Mouse (Mus musculus) ES-E14 (cell line): ENCODE data around the gene Olfr1426. TPM values are rescaled to one million over a fixed set of nuclear protein-coding genes. Genes with fewer than 3 reads are reported as not detected.
A peak's percentile ranks its signal among the peaks of the same experiment; 100 is the strongest.

Source experiments
- DNase-seq: peaks from one replicate; pipeline ENCODE4 v3.0.0-alpha.2; 2013; ENCODE audit warnings: low read depth, low spot score
- H3K27ac ChIP-seq: 2 replicates; pipeline ENCODE4 v1.5.1; 2012; ENCODE audit warnings: low read depth, mild to moderate bottlenecking, low read length, moderate library complexity, mixed read lengths; ENCODE audit not compliant: poor library complexity, insufficient read depth, severe bottlenecking
- H3K36me3 ChIP-seq: 2 replicates; pipeline ENCODE4 v1.6.1; 2012; ENCODE audit warnings: mild to moderate bottlenecking, low read length, moderate library complexity, mixed read lengths; ENCODE audit not compliant: control insufficient read depth, poor library complexity, insufficient read depth, severe bottlenecking
- H3K4me1 ChIP-seq, 2 experiments: fragments of 150-350 bp in 1 of 2; sonication (generic) in 1 of 2; 2 replicates each; pipeline ENCODE4 v1.6.1; 2012; ENCODE audit warnings: low read length in 2 of 2, mild to moderate bottlenecking in 1 of 2, mixed read lengths in 1 of 2; ENCODE audit not compliant: control insufficient read depth in 2 of 2, insufficient read depth in 2 of 2, poor library complexity in 1 of 2
- H3K4me3 ChIP-seq, 2 experiments: fragments of 150-350 bp in 1 of 2; sonication (generic) in 1 of 2; 2 replicates each; pipeline ENCODE4 v1.5.1; 2012; ENCODE audit warnings: low read length in 2 of 2, low read depth in 1 of 2, mild to moderate bottlenecking in 1 of 2, mixed read lengths in 1 of 2; ENCODE audit not compliant: insufficient read depth in 1 of 2, poor library complexity in 1 of 2, severe bottlenecking in 1 of 2
- H3K9ac ChIP-seq: 2 replicates; pipeline ENCODE4 v1.6.1; 2012; ENCODE audit warnings: low read depth, mild to moderate bottlenecking, low read length, mixed read lengths; ENCODE audit not compliant: poor library complexity, insufficient read depth, severe bottlenecking
- H3K9me3 ChIP-seq: fragments of 150-350 bp; sonication (generic); 2 replicates; pipeline ENCODE4 v1.6.1; 2012; ENCODE audit warnings: low read depth, mild to moderate bottlenecking, low read length; ENCODE audit not compliant: control insufficient read depth, insufficient read depth
- CHD2 ChIP-seq: IDR thresholded peaks from 2 replicates; pipeline ENCODE4 v1.6.1; 2014; ENCODE audit warnings: mild to moderate bottlenecking, low read depth, low read length, inconsistent platforms
- HCFC1 ChIP-seq: IDR thresholded peaks from 2 replicates; pipeline ENCODE4 v1.6.1; 2012; ENCODE audit warnings: low read length, inconsistent platforms, borderline replicate concordance; ENCODE audit not compliant: insufficient read depth
- MAFK ChIP-seq: IDR thresholded peaks from 2 replicates; pipeline ENCODE4 v1.6.1; 2014; ENCODE audit warnings: mild to moderate bottlenecking, low read depth, low read length, inconsistent platforms; ENCODE audit not compliant: insufficient read depth
- ZC3H11A ChIP-seq: IDR thresholded peaks from 2 replicates; pipeline ENCODE4 v1.6.1; 2012; ENCODE audit warnings: low read depth, mild to moderate bottlenecking, inconsistent platforms, low read length, borderline replicate concordance
- ZNF384 ChIP-seq: IDR thresholded peaks from 2 replicates; pipeline ENCODE4 v1.6.1; 2012; ENCODE audit warnings: low read depth, low read length, inconsistent platforms
- in situ Hi-C, 2 experiments: fragments of 600-800 bp; cut with MboI; formaldehyde crosslinking; loops; one replicate each; pipeline ENCODE4 v1.15.1; 2025; ENCODE audit warnings: low sequenced_read_pairs in 2 of 2, inconsistent platforms in 1 of 2; ENCODE audit not compliant: unreplicated experiment in 2 of 2
- total RNA-seq: library from RNA; depleted of rRNA; stranded (reverse); fragments of 300-350 nt; gene quantifications from 2 replicates; pipeline ENCODE4 v1.2.3, GENCODE M21; 2012; rRNA removed

Olfr1426 gene
- total RNA-seq: not detected in 2 replicates

- DNase-seq: no peak
- TF ChIP-seq CHD2 (no peak), MAFK (no peak), ZNF384 (no peak), HCFC1 (no peak), ZC3H11A (no peak)
- no peak within 1 kb of the TSS for H3K27ac ChIP-seq
- H3K36me3 ChIP-seq: no peaks in the 10 kb centered on the region
- H3K4me3 ChIP-seq: no peak within 1 kb of the TSS
- no peaks in the 10 kb centered on the region for H3K9me3 ChIP-seq
- in situ Hi-C loops: no loop called here
- no peak within 1 kb of the TSS for H3K9ac ChIP-seq
- H3K4me1 ChIP-seq: no peaks in the 10 kb centered on the region
Observed at GRCm38 (mm10) chr19:12091913-12092312, at the start of gene Olfr1426. TSS of gene Olfr1426 (minus strand) at chr19:12092013.

- H3K36me3 ChIP-seq: no peaks in the 10 kb centered on the region
- H3K9ac ChIP-seq: no peak overlapping the region
- TF ChIP-seq ZC3H11A (peak; percentile 84; the same call in 1 of the 2 replicates), HCFC1 (no peak), CHD2 (no peak)
- H3K4me1 ChIP-seq: no peaks in the 10 kb centered on the region; a peak in 1 of 4 replicates
- in situ Hi-C loops: loop anchor here (10.0 to 25.0 kb wide), 2 partner anchors 278 to 281 kb away; partner anchors contain the start of gene Olfr1441 (in 2 of the 2)
- H3K9me3 ChIP-seq: no peaks in the 10 kb centered on the region
- peak; percentile 38 for DNase-seq
- no peak overlapping the region for H3K4me3 ChIP-seq
- no peak overlapping the region for H3K27ac ChIP-seq
Observed at GRCm38 (mm10) chr19:12134289-12134688, 42.5 kb upstream of the Olfr1426 start.

GRCm38 (mm10) chr19:12123103-12123502 is 31.3 kb upstream of the Olfr1426 start, which contains the start of gene Olfr76:
TSS of gene Olfr76 (minus strand) at chr19:12123203.
- Histone ChIP-seq H3K4me1 (no peaks in the 10 kb centered on the region), H3K9ac (no peak within 1 kb of the TSS)
- in situ Hi-C loops: no loop called here

DNA sequence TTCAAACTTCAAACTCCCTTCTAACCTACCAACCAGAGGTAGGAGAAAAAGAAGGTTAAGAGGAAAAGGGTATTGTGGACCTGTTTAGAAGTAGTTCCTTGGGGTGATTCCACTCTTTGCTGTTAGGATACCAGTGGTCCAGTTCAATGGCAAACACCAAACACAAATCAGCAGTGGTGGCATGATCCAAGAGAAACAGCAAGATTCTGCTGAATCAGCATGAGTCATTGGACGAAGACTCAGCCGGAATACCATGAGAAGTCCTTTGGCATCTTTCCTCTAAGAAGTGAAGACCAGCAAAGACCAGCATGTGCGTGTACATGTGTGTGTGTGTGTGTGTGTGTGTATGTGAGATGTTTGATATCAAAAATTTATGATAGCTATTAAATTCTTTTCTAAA is 24.7 kb upstream of the Olfr1426 start:
- DNase-seq: no peak
- H3K36me3 ChIP-seq: no peaks in the 10 kb centered on the region
- no peaks in the 10 kb centered on the region for H3K9me3 ChIP-seq
- no peaks in the 10 kb centered on the region for H3K4me1 ChIP-seq
- no peak overlapping the region for H3K4me3 ChIP-seq
- TF ChIP-seq HCFC1: no peak
- TF ChIP-seq MAFK: peak; percentile 84
- no peak overlapping the region for H3K9ac ChIP-seq
- no peak overlapping the region for H3K27ac ChIP-seq
- in situ Hi-C loops: no loop called here

More at GRCm38 (mm10) chr19:12123103-12123502, 31.3 kb upstream of the Olfr1426 start, which contains the start of gene Olfr76:
- Histone ChIP-seq H3K36me3 (no peaks in the 10 kb centered on the region), H3K27ac (no peak within 1 kb of the TSS), H3K4me3 (no peak within 1 kb of the TSS), H3K9me3 (no peaks in the 10 kb centered on the region)
- no peak for DNase-seq
- TF ChIP-seq ZNF384 (no peak), ZC3H11A (no peak), HCFC1 (no peak), MAFK (no peak), CHD2 (no peak)

DNA sequence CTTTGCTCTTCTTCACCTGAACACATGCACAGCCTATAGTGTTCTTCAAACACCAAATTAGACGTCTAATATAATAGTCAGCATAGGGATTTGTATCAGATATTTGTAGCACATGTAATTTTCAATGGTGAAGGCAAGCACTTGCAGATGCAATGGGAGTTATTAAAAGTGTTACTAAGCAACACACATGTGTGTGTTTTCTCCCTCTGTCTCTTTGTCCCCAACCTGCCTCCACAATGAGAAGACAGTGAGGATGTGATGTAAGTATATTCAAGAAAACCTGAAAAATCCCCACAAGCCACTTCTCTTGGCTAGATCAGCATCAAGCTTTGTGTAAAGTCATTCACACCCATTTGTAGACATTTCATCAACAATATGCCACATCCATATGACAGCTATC is 24.0 kb upstream of the Olfr1426 start, which contains the start of gene Olfr1428:
Gene Olfr1428, minus strand, starts transcription at position 101 of the 400 bp plus-strand sequence.
- H3K4me3 ChIP-seq: no peak within 1 kb of the TSS
- no peak for DNase-seq
- in situ Hi-C loops: no loop called here
- no peak within 1 kb of the TSS for H3K9ac ChIP-seq
- no peak for TF ChIP-seq ZC3H11A
- TF ChIP-seq ZNF384: no peak
- no peak for TF ChIP-seq MAFK
- TF ChIP-seq CHD2: no peak
- TF ChIP-seq HCFC1: no peak
- H3K36me3 ChIP-seq: no peaks in the 10 kb centered on the region
- H3K4me1 ChIP-seq: no peaks in the 10 kb centered on the region
- H3K27ac ChIP-seq: no peak within 1 kb of the TSS
- H3K9me3 ChIP-seq: no peaks in the 10 kb centered on the region
